Mouse (Mus musculus) G1E (cell line): ENCODE data around the gene Tab2.

Experiments
- CTCF ChIP-seq: IDR thresholded peaks from 2 replicates; pipeline ENCODE4 v1.5.1; 2012; ENCODE audit warnings: low read depth, low read length, inconsistent platforms, mixed read lengths
- GATA1 ChIP-seq: IDR thresholded peaks from 2 replicates; pipeline ENCODE4 v1.6.1; 2012; ENCODE audit warnings: borderline replicate concordance, low read length, inconsistent platforms, mixed read lengths
- POLR2AphosphoS5 ChIP-seq: IDR thresholded peaks from 2 replicates; pipeline ENCODE4 v1.6.1; 2012; ENCODE audit warnings: low read depth, low read length, inconsistent platforms; ENCODE audit not compliant: insufficient replicate concordance

GRCm38 (mm10) chr10:7864806-7865205 is 91.2 kb downstream of the Tab2 start:
- no peak for TF ChIP-seq CTCF
- TF ChIP-seq POLR2AphosphoS5: no peak
- TF ChIP-seq GATA1: no peak
